Mouse (Mus musculus) c-Kit-positive CD71-positive TER-119-positive erythroid progenitor cells, embryonic 14.5 days (primary cell): ENCODE results near the gene Hes7.

Experiments used
- DNase-seq: peaks from one replicate; pipeline ENCODE4 v3.0.0-alpha.2; 2013; ENCODE audit warnings: low spot score

Hes7 gene

DNA sequence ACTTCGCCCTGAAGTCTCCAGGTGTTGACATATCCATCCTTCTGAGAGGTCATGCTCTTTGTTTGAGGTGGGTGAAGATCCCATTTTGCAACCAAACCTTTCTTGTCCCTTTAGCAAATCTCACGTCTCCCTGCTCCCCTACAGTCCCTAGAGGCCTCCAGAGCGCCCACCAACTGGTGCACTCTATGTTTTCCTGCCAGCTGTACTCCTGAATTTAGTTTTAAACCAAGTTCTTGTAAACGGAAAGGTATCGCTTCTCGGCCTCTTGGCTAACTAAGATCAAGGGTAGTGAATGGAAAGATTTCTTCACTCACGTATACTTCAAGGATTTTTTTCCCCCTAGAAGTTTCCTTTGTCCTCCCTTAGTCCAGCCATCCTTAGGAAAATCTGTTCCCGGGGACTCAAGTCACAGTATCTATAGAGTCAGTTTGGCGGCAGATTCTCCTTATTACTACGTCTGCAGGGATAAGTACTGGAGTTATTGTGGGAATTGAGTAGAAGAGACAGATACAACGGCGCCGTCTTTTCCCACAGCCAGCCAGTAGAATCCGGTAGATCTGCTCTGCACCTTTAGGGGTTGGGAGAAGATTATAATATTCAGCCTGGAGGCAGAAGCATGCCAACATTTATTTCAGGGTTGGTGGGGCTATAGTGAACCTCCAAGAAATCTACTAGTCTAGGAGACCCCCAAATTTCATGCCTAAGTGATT, 603 bp upstream of the Hes7 start:
- DNase-seq: no peak

DNA sequence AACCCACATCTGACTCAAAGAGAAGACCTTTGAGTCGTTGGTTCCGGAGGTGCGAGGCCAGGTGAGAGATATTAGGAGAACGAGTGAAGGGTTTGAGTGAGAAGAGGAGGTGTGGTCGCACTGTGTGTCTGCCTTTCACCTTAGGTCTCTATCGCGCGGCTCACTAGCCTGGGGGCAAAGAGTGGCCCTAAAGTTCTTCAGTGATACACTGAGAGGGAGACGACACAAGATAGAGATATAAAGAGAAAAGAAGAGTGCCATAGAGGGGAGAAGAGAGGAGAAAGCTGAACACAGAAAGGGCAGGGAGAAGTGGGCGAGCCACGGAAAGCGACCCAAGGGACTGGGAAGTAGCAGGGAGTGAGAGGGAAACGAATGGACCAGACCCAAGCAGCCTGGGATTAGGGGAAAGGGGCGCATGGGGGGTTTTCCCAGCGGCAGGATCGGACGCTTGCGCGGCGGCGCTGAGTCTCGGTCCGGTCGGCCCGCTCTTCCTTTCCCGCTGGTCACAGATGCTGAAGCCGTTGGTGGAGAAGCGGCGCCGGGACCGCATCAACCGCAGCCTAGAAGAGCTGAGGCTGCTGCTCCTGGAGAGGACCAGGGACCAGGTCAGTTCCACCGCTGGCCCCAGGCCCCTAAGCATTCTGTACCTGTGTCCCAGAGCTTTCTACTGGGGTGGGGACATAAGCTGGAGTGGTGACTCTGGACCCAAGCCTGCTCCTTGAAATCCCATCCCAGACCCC, 967 bp downstream of the Hes7 start:
- DNase-seq: no peak

DNA sequence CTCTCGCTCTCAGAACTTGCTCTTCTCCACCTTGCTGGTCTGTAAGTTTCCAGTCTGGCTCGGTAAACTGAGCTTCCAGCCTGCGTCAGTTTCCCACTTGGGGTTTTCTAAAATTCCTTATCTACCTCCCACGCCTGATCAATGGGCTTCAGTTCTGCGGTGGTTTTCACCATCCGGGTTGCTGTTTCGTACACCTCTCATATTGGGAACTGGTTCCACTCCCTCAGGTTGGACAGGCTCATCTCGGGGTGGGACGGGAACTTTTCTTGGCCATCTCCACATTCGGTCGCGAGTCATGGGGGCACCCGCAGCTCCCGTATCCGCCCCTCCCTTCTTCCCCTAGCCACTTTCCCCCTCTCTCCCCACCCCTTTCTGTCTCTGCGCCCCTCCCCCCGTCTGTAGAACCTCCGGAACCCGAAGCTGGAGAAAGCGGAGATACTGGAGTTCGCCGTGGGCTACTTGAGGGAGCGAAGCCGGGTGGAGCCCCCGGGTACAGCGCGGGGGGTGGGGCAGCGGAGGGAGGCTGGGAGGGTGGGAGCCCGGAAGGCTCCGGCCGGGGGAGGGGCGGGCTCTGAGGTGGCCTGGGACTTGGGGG, 1.6 kb downstream of the Hes7 start:
- DNase-seq: no peak

DNA sequence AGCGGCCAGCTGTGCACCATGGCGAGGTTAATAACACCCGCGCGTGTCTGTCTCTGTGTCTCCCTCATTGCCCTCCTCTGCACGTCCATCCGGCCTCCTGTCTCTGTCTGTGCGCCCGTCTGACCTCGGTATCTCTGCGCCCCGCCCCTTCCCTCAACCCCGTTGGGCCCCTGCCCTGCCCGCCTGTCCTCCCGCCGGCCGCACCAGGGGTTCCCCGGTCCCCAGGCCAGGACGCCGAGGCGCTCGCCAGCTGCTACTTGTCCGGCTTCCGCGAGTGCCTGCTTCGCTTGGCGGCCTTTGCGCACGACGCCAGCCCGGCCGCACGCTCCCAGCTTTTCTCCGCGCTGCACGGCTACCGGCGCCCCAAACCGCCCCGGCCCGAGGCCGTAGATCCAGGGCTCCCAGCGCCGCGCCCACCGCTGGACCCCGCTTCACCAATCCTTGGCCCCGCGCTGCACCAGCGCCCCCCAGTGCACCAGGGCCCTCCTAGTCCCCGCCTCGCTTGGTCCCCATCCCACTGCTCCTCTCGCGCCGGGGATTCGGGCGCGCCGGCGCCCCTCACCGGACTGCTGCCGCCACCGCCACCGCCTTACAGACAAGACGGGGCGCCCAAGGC, 2.2 kb downstream of the Hes7 start, which contains the start of gene 9130213A22Rik:
Gene 9130213A22Rik (minus strand): TSS at position 254 of the 616 bp plus-strand sequence.
- DNase-seq: no peak

DNA sequence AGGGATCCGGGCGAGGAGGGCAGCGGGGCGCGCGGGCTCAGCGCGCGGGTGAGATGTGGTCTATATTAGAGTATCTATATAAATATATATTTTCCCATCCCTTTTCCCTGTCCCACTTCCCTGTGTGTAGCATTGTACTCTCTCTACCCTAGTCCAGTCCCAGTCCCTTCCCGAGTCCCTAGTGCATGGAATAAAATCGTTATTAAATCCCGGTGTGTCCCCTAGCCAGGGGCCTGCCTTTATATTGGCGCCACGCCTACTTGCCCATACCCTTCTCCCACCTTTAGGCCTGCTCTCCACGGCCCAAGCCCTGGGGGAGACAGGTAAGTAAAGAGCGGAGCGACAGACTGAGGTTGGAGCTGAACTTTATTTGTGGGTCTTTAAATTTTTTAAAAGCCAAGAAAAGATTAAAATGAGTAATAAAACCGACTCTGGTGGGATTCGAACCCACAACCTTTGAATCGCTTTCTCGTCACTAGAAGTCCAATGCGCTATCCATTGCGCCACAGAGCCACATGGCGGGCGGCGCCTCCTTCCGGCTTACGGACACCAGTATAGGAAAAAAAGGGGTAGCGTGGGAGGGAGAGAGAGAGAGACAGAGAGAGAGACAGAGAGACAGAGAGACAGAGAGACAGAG, 3.0 kb downstream of the Hes7 start:
- DNase-seq: peak; percentile 93

- peak; percentile 92 for DNase-seq
These were observed 3.7 kb downstream of the Hes7 start for GRCm38 (mm10) chr11:69123693-69124497.

GRCm38 (mm10) chr11:69124498-69124847, 4.3 kb downstream of the Hes7 start:
- peak; percentile 85 for DNase-seq

DNA sequence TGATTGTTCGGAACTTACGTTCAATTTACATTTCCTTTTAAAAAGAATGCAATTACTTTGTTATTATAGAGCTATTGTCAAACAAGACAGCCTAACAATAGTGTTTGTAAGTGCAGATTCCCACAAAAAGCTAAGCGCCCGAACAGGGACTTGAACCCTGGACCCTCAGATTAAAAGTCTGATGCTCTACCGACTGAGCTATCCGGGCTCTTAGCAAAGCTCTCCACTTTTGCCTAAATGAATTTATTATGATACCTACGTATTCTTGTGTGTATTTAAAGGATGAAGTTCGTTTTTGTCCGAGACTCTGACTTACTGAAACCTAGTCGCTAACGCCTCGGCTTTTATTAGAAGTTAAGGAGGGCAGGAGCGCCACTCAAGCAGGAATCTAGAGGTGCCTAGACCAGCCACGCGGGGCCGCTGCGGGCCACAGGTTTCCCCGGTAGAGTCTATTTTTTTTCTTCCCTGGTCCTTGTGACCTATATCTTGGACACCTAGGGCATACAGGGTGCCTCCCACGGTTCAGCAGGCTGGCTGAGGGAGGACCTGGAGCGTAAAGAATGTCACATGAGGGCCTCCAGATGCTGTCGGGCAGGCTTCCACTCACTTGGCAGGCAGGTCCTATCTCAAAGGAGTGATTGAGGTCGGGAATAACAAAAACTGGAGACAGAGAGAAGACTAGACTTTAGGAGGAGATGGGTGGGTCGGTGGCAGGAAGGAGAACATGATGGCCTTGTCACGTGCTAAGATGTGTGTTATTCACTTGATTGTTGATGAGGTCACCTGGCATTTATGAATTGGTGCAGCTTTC, 5.0 kb downstream of the Hes7 start:
- peak; percentile 92 for DNase-seq

GRCm38 (mm10) chr11:69125852-69125918, 5.5 kb downstream of the Hes7 start, which contains the start of gene Aloxe3:
Gene Aloxe3 (plus strand): TSS chr11:69125896.
- no peak for DNase-seq

DNA sequence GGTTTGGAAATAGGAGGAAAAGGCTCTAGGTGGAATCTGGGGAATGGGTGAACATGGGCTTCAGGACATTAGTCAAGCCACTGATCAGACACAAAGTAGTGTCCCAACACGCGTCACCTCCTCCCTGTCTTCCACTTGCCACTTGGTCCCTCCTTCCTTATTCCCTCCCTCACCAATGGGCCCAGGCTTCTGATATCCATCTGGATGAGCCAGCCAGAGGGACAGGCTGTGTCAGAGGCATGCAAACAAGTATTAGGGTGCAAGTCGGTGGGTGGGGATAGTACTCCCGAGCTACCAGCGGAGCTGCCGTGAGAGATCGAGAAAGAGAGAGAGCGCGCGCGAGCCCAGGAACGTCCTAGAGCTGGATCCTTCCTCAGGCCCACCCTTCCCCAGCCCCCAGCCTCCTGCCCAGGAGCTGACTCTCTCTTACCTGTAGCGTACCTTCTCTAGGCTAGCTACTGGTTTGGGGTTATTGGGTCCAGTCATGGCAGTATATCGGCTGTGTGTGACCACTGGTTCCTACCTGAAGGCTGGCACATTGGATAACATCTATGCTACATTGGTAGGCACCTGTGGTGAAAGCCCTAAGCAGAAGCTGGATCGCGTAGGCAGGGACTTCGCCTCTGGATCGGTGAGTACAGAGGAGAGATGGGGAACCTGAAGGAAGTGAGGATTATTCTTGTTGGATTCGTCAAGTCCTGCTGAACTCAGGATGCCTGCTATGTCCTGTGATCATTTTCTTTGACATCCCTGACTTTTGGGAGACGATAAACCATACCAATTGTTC, 5.9 kb downstream of the Hes7 start:
- DNase-seq: no peak

- no peak for DNase-seq
These were observed 6.5 kb downstream of the Hes7 start for GRCm38 (mm10) chr11:69126706-69127095.

DNA sequence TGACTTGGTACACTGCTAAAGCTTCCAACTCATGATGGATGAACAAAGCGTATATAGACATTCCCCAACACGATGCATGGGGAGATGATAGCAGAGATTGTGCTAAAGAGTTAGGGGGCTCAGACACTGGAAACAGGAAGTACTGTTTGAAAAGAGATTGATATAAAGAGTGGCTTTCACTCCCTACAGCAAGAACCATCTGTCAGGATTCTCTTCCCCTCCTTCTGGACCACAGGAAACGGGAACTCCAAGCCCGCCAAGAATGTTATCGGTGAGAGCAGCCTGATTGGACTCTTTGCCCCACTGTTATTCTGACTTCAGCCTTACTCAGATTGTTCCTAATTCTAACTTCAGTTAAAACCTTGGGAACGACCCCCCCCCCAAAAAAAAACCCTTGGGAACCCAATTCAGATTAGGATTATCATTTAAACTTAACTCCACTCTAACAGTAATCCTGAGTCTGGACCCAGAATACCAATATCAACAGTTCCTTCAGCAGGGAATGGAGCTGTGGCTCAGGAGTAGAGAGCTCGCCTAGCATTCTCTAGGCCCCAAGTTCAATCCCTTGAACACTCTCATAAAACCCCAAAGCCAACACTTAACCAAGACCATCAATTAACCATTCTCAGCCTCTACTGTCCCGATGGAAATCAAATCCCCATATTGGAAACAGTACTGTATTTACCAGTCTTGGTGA, 8.4 kb downstream of the Hes7 start:
- no peak for DNase-seq

DNA sequence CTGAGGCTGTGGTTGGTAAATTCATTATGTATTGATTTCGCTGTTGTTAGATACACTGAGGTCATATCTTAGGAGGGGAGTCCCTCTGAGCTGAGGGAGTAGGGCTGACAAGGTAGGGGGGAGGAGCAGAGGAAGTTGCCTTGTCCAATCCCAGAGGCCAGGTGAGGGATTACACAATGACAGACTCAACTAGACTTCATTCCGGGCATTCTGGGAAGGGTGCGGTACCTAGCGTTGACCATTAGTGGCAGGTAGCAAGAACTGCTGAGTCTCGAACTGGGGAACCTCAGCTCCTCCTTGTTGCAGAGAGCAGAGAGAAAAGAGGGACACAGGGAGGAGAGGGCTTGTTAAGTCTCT, 13.3 kb downstream of the Hes7 start:
- DNase-seq: no peak

GRCm38 (mm10) chr11:69133923-69134621, 13.9 kb downstream of the Hes7 start:
- no peak for DNase-seq

- DNase-seq: no peak
These were observed 14.4 kb downstream of the Hes7 start for GRCm38 (mm10) chr11:69134622-69134968.

- no peak for DNase-seq
These were observed 15.2 kb downstream of the Hes7 start for GRCm38 (mm10) chr11:69135361-69135760.

- no peak for DNase-seq
These were observed 27.3 kb downstream of the Hes7 start for GRCm38 (mm10) chr11:69147546-69147945.

GRCm38 (mm10) chr11:69148451-69148960, 28.3 kb downstream of the Hes7 start:
- no peak for DNase-seq

DNA sequence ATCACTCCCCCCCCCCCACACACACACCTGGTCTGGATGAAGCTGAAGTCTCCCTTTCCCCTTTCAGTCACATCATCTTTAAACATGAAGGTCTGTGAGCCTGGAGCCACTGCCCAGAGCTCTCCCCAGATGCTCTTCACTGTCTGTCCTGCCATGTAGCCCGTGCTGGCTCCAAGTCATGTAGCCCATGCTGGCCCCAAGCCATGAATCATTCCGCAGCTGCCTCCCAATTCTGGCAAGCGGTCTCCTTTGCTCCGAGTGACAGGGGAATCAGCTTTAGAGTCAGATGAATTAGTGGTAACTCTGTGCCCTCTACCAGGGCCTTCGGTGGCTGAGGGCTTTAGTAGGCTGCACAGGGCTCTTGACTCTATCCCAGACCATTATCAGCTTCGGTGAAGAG, 29.5 kb downstream of the Hes7 start:
- no peak for DNase-seq
